Mouse (Mus musculus) liver, embryonic 16.5 days (tissue): ENCODE data around the gene Ntmt1. TPM values are rescaled to one million over a fixed set of nuclear protein-coding genes. Genes with fewer than 3 reads are reported as not detected.
A peak's percentile ranks its signal among the peaks of the same experiment; 100 is the strongest.

ENCODE experiments used
- ATAC-seq: fragments of 200-750 bp; cut with Nextera tagmentation; 2 replicates; pipeline ENCODE4 v1.8.0; 2017; ENCODE audit warnings: low read depth, mild to moderate bottlenecking, moderate number of reproducible peaks, moderate library complexity
- H3K27ac ChIP-seq: fragments of 300-500 bp; sonication (generic); 2 replicates; pipeline ENCODE4 v1.5.1; 2014; ENCODE audit warnings: mild to moderate bottlenecking, low read length
- H3K27me3 ChIP-seq: fragments of 300-500 bp; sonication (generic); 2 replicates; pipeline ENCODE4 v1.6.1; 2014; ENCODE audit warnings: low read depth, low read length, mixed read lengths; ENCODE audit not compliant: control insufficient read depth, insufficient read depth
- H3K36me3 ChIP-seq: fragments of 300-500 bp; sonication (generic); 2 replicates; pipeline ENCODE4 v1.6.1; 2014; ENCODE audit warnings: mild to moderate bottlenecking; ENCODE audit not compliant: control insufficient read depth, insufficient read depth
- H3K4me1 ChIP-seq: fragments of 300-500 bp; sonication (generic); 2 replicates; pipeline ENCODE4 v1.6.1; 2014; ENCODE audit warnings: low read depth, low read length, mixed read lengths; ENCODE audit not compliant: control insufficient read depth
- H3K4me2 ChIP-seq: fragments of 300-500 bp; sonication (generic); 2 replicates; pipeline ENCODE4 v1.6.1; 2014; ENCODE audit warnings: low read depth, low read length, mixed read lengths
- H3K4me3 ChIP-seq: fragments of 300-500 bp; sonication (generic); 2 replicates; pipeline ENCODE4 v1.5.1; 2014; ENCODE audit warnings: low read depth, mild to moderate bottlenecking, low read length
- H3K9ac ChIP-seq: fragments of 300-500 bp; sonication (generic); 2 replicates; pipeline ENCODE4 v1.6.1; 2014; ENCODE audit warnings: low read depth, low read length
- H3K9me3 ChIP-seq: fragments of 300-500 bp; sonication (generic); replicated peaks from 2 replicates; pipeline ENCODE4 v1.6.1; 2016; ENCODE audit warnings: low read length; ENCODE audit not compliant: control insufficient read depth
- WGBS: fragments of 180-500 bp; shearing (Covaris S2); extraction: QIAGEN DNeasy Blood & Tissue Kit; methylation state at CpG from one replicate; pipeline ENCODE4 v1.1.7; 2014; ENCODE audit not compliant: insufficient replicate concordance; 5-methylcytosine and 5-hydroxymethylcytosine counted together
- polyA plus RNA-seq: library from polyadenylated mRNA; unstranded; fragments of >200 nt; fragmentation: Nextera tagmentation; extraction: Ambion mirVana; gene quantifications from 2 replicates; pipeline ENCODE4 v1.2.1, GENCODE M21; 2015

Gene Ntmt1
- 23.2 and 24.9 TPM in 2 replicates for polyA plus RNA-seq

DNA sequence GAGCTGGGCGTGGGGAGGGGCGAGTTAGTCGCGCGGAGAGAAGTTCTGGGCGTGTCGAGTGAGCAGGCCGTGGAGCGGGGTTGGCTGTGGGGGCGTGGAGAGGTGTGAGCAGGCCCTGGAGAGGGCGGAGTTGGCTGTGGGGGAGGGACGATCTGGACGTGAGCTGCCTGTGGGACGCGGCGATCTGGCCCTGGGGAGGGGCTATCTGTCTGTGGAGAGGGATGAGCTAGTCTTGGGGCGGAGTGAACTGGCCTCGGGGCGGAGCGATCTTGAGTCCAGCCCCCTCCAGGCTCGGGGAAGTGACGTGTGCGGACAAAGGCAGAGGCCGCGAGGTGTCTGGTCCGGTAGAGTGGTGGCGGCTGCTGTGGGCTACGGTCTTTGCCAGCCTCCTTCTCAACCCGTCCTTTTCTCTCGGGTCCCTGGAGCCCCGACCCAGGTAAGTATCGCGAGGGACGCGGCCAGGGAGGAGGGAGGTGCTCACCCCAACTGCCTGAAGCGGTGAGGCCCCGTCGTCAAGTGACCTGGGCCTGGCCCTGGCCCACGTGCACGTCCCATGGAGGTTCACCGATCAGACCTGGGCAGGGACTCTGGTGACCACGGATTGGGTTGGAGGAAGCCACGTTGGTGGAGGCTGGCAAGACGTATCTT lies at the start of gene Ntmt1:
Gene Ntmt1, plus strand, starts transcription at position 179 of the 648 bp plus-strand sequence.
- Histone ChIP-seq H3K9ac (peak within 1 kb of the TSS; percentile 79), H3K4me3 (peak within 1 kb of the TSS; percentile 66), H3K4me1 (peaks cover 22% of the 10 kb centered on the region), H3K4me2 (peak within 1 kb of the TSS; percentile 90), H3K9me3 (no peaks in the 10 kb centered on the region), H3K36me3 (no peaks in the 10 kb centered on the region; the same call in 1 of the 2 replicates), H3K27me3 (peaks cover 15% of the 10 kb centered on the region), H3K27ac (peak within 1 kb of the TSS; percentile 68)
- ATAC-seq = peak; percentile 98
- under 1% methylated on average over 43 of the region's 44 CpGs for WGBS

DNA sequence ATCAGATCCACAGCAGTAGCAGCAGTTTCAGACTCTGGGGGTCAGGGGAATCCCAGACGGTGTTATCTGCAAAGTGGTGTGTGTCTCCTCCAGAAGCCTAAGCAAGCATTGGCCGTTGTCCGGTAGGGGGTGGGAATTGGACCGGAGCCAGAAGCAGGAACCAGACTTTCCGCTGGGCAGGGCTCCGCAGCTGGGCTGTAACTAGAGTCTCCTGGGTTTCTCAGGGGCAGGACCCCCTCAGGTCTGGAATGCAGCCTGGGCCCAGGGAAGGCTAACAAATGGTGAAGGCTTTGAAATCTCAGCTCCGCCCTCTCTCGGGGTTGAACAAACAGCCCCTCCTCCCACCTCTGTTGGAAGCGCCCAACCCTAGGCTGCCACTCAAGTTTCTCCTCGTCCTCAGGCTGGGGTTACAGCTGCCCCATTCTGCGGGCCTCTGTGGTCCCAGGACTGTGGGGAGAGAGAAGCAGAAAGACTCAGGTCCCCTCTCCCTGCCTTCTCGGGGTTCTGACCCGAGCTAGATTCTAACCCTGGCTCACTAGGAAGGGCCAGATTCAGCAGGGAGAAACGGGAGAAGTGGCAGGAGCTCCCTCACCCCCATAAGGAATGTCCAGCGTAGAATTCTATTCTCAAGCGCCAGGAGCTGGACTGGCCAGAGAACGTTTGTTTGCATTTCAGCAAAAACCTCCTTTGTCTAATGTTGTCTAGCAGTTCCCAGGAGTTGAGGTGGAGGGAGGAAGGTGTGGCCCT lies 49.1 kb upstream of the Ntmt1 start:
- WGBS = 20% methylated on average over 17 of the region's 17 CpGs
- no peaks in the 10 kb centered on the region for H3K36me3 ChIP-seq
- H3K9ac ChIP-seq = no peak overlapping the region
- peak; percentile 61 for ATAC-seq
- H3K9me3 ChIP-seq = no peaks in the 10 kb centered on the region; the same call in 1 of the 2 replicates
- H3K27ac ChIP-seq = peak overlapping the region; percentile 62
- peak overlapping the region; percentile 11; the same call in 1 of the 2 replicates for H3K4me2 ChIP-seq
- no peak overlapping the region for H3K4me3 ChIP-seq
- H3K27me3 ChIP-seq = no peaks in the 10 kb centered on the region
- H3K4me1 ChIP-seq = peaks cover 22% of the 10 kb centered on the region

DNA sequence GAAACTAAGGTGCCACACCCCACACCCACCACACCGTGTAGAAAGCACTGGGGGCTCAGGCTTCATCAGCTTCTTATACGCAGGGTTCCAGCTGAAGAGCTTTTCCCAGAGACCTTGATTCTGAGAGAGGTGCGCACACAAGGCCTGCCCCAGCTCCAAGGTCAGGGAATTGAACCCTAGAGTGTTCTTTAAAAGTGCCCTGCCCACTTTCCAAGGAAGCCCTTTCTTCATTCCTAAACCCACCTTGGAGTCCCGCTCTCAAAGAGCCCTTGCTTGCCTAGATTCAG lies 48.6 kb upstream of the Ntmt1 start:
- no peaks in the 10 kb centered on the region for H3K36me3 ChIP-seq
- no peaks in the 10 kb centered on the region for H3K27me3 ChIP-seq
- no peak overlapping the region for H3K9ac ChIP-seq
- no peak overlapping the region for H3K4me3 ChIP-seq
- no peak overlapping the region; the same call in 1 of the 2 replicates for H3K27ac ChIP-seq
- WGBS = 54% methylated on average over 4 of the region's 4 CpGs
- no peaks in the 10 kb centered on the region; the same call in 1 of the 2 replicates for H3K9me3 ChIP-seq
- H3K4me2 ChIP-seq = no peak overlapping the region
- peaks cover 22% of the 10 kb centered on the region for H3K4me1 ChIP-seq
- no peak for ATAC-seq

DNA sequence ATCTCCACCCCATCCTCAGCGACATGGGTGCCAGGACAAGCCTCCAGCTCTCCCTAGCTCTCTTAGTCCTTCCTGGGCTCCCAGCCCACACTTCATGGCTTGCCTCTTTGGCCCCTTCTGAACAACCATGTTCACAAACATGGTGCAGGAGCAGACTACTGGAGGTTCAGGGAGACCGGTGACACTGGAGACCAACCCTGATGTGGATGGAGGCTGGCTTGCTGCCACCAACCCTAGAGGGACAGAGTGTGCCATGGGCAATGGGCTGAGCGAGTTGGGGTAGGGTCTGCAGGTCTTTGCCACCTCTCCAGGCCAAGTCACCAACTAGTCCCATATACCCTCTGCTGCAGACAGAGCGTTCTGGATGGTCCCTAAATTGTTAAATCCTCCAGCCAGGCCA lies 48.2 kb upstream of the Ntmt1 start:
- 60% methylated on average over 4 of the region's 4 CpGs for WGBS
- no peak overlapping the region for H3K4me2 ChIP-seq
- no peak for ATAC-seq
- H3K27ac ChIP-seq = peak overlapping the region; percentile 45
- H3K9me3 ChIP-seq = no peaks in the 10 kb centered on the region; the same call in 1 of the 2 replicates
- H3K4me3 ChIP-seq = no peak overlapping the region
- no peaks in the 10 kb centered on the region for H3K27me3 ChIP-seq
- no peaks in the 10 kb centered on the region for H3K36me3 ChIP-seq
- H3K9ac ChIP-seq = no peak overlapping the region
- peaks cover 22% of the 10 kb centered on the region for H3K4me1 ChIP-seq

DNA sequence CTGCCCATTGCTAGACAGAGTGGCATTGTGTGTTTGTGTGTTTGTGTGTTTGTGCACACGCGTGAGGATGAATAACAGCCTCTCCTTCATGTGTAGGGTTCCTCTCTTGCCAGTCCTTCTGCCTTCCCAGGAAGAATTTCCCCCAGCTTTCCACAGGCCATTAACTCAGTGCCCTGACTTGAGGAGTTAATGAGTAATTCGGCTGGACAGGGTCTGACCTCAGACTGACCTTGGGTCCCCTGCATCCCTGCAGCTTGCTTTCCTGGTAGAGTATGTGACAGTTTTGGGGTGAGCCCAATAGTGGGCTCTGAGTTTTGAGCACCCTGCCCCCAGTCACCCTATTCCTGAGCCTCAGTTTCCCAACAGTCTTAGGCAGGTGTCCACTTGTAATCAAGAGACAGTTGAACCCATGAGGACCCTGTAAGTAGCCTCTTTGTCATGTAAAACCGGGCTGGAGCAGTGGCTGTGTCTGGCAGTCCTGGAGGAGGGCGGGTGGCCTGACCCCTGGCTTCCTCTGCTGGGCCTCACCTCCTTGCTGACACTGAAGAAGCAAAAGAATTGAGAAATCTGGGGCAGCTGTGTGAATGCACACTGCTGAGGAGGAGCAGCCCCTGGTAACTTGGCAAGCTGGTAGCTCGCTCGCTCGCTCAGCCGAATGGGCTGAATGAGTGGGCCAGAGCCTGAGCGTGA lies 47.6 kb upstream of the Ntmt1 start:
- H3K36me3 ChIP-seq = no peaks in the 10 kb centered on the region
- H3K27me3 ChIP-seq = no peaks in the 10 kb centered on the region
- H3K9ac ChIP-seq = no peak overlapping the region
- H3K27ac ChIP-seq = peak overlapping the region; percentile 45
- 57% methylated on average over 10 of the region's 10 CpGs for WGBS
- peak; percentile 25; the same call in 1 of the 2 replicates for ATAC-seq
- no peak overlapping the region for H3K4me3 ChIP-seq
- H3K9me3 ChIP-seq = no peaks in the 10 kb centered on the region; the same call in 1 of the 2 replicates
- peaks cover 22% of the 10 kb centered on the region for H3K4me1 ChIP-seq
- no peak overlapping the region for H3K4me2 ChIP-seq

DNA sequence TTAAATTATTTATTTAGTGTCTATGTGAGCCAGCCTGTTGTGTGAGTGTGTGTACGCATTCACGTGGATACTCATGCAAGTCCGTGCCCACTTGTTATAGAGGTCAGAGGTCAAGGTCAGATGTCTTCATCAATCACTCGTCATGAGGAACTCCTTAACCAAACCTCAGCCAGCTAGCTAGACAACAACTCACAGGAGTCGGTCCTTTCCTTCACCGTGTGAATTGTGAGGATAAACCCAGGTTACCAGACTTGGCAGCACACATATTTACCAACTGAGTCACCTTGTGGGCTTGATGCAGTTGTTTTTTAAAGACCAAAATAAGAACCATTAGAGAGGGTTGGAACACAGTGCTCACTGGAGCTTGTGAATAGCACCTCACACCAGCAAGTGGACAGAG lies 46.9 kb upstream of the Ntmt1 start:
- no peaks in the 10 kb centered on the region for H3K36me3 ChIP-seq
- no peak overlapping the region for H3K4me2 ChIP-seq
- ATAC-seq = no peak
- H3K4me3 ChIP-seq = no peak overlapping the region
- H3K9me3 ChIP-seq = no peaks in the 10 kb centered on the region; the same call in 1 of the 2 replicates
- WGBS = 53% methylated on average over 6 of the region's 6 CpGs
- H3K4me1 ChIP-seq = peaks cover 22% of the 10 kb centered on the region
- no peaks in the 10 kb centered on the region for H3K27me3 ChIP-seq
- no peak overlapping the region for H3K9ac ChIP-seq
- H3K27ac ChIP-seq = no peak overlapping the region

DNA sequence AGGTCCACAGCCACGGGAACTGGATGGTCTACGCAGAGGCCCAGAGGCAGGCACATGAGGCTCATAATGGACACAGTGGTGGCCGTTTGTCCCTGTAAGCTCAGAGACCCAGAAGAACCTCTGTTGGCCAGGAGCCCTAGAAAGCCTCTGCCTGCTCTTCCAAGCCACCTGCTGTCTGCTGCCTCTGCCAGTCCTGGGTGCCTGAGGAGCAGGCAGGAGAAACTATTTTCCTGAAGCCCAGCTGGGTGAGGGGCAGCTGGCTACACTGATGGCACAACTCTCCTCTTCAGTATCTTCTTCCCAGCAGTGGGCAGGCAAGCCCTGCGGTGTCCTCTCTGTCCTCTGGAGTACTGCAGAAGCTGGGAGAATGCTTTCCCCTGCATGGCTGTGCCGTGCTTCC lies 41.2 kb upstream of the Ntmt1 start:
- WGBS = 68% methylated on average over 5 of the region's 5 CpGs
- ATAC-seq = no peak

DNA sequence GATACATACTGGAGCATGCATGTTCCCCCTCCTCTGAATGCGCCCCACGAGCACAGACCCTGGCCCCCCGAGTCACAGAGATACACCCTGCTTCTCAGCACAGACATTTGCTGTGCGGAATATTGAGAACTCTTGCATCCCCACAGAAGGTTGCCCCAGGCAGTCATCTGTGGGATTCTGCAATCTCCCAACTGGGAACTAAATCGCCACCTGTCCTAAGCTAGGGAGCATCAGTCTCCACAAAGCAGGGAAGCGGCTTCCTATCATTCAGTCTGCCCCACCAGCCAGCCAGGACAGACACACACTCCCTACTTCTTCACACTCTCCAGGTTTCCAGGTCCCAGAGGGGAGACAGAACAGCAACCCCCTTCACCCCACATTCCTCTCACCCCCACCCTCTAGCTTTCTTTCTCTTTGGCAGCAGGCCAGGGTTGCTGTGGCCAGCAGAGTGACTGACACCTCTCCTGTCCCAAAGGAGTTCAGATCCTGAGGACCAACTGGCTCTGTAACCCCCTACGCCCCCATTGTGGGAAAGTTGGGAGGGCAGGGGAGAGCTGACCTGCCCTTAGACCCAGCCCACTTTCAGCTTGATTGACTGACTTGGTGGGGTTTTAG lies 39.9 kb upstream of the Ntmt1 start:
- Histone ChIP-seq H3K4me1 (peaks cover 43% of the 10 kb centered on the region), H3K36me3 (no peaks in the 10 kb centered on the region), H3K4me3 (no peak overlapping the region), H3K4me2 (no peak overlapping the region), H3K9me3 (no peaks in the 10 kb centered on the region), H3K9ac (no peak overlapping the region), H3K27ac (no peak overlapping the region), H3K27me3 (no peaks in the 10 kb centered on the region)
- 72% methylated on average over 7 of the region's 7 CpGs for WGBS
- no peak for ATAC-seq

More for the DNA sequence above, 41.2 kb upstream of the Ntmt1 start:
- Histone ChIP-seq H3K4me2 (no peak overlapping the region), H3K27me3 (no peaks in the 10 kb centered on the region), H3K36me3 (no peaks in the 10 kb centered on the region), H3K4me1 (peaks cover 32% of the 10 kb centered on the region), H3K27ac (no peak overlapping the region), H3K9me3 (no peaks in the 10 kb centered on the region), H3K4me3 (no peak overlapping the region), H3K9ac (no peak overlapping the region)
